Mouse (Mus musculus): Measurements from ENCODE around the gene H2-T22. TPM values are rescaled to one million over a fixed set of nuclear protein-coding genes. Genes with fewer than 3 reads are reported as not detected.
"Not testable (repeated sequence)": the region's sequence is repeated elsewhere in the genome, so short reads cannot be mapped to it uniquely, and the experiment has no call there.

H2-T22 gene
- 7.3 and 12.5 TPM in 2 replicates for polyA plus RNA-seq (2015; fragmentation: Nextera tagmentation; extraction: Ambion mirVana)

DNA sequence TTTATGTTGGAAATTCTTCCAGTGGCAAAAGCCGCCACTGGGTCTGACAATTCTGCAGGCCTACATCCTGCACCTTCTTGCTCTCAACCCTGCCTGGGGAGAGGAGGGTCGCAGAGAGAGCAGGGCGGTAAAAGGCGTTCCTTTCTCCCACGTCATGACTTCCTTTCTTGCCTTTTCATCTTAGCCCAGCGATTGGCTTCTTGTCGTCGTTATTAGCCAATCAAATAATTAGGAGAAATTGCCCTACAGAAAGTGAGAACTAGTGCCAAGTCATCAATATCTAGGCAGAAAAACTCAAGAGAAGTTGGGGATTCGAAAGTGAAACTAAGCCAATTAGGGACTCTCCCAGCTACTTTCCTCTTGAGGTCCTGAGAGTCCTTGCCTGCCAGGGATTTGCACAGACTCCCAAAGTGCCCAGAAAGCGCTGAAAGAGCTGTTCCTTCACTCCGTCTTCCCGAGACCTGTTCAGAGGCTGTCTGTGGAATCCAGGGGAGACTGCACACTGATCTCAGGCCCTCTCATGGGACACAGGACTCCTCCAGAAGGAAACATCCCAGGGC is at the start of gene H2-T22, which contains the start of gene Gm6034:
TSS of gene H2-T22 (minus strand) at position 138 of the 560 bp plus-strand sequence.
TSS of gene Gm6034 (plus strand) at position 352 of the 560 bp plus-strand sequence.
- Histone ChIP-seq H3K4me2 (peak within 1 kb of the TSS; percentile 70), H3K4me3 (replicated peaks) (peak within 1 kb of the TSS; percentile 40), H3K9ac (replicated peaks) (peak within 1 kb of the TSS; percentile 40)
- not testable (repeated sequence) for H3K4me1 ChIP-seq; H3K27me3 ChIP-seq (replicated peaks); H3K9me3 ChIP-seq (replicated peaks); H3K27ac ChIP-seq (replicated peaks); H3K36me3 ChIP-seq
- peak; percentile 96 for ATAC-seq (ENCODE audit: low FRiP score)
- WGBS: 1% methylated on average over 12 of the region's 12 CpGs

DNA sequence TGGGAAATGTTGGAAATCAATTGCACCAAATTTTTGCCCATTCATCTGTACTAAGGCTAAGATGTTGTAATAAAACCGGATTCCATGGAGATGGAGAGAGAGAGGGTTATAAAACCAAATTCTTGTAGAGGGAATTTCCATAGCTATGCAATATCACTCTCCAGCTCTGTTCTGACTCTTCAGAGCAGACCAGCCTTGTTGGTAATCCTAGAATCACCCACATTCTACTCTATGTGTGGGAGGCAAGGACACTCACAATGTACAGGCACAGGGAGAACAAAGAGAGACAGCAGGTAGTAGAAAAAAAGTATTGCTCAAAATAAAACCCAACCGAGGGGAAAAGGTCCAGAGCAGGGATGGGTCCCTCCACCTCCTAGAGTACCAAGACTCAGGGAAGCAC is 49.4 kb upstream of the H2-T22 start:
- not testable (repeated sequence) for H3K4me1 ChIP-seq; H3K4me3 ChIP-seq (replicated peaks); ATAC-seq (ENCODE audit: low FRiP score); H3K9ac ChIP-seq (replicated peaks); H3K4me2 ChIP-seq; H3K9me3 ChIP-seq (replicated peaks); H3K27ac ChIP-seq (replicated peaks); H3K27me3 ChIP-seq (replicated peaks); H3K36me3 ChIP-seq
- no CpG with 5 or more reads among the region's 2 CpGs for WGBS

DNA sequence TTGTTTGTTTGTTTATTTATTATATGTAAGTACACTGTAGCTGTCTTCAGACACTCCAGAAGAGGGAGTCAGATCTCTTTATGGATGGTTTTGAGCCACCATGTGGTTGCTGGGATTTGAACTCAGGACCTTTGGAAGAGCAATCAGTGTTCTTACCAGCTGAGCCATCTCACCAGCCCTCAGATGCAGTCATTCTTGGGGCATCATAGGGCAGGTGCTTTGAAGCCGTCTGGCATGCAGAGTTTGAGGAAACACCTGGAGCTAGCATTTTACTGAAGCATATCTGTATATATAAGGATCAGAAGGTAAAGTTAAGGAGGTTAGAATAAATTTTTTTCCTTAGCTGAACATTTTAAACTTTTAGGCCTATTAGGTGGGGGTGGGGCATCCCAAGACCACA is 43.4 kb upstream of the H2-T22 start:
- WGBS: 78% methylated on average over 1 of the region's 1 CpGs
- H3K4me2 ChIP-seq; ATAC-seq (ENCODE audit: low FRiP score); H3K9me3 ChIP-seq (replicated peaks); H3K27ac ChIP-seq (replicated peaks); H3K9ac ChIP-seq (replicated peaks); H3K36me3 ChIP-seq; H3K4me3 ChIP-seq (replicated peaks): not testable (repeated sequence)
- peaks cover 18% of the 10 kb centered on the region; the same call in 1 of the 2 replicates for H3K27me3 ChIP-seq (replicated peaks)
- H3K4me1 ChIP-seq: peaks cover 12% of the 10 kb centered on the region

DNA sequence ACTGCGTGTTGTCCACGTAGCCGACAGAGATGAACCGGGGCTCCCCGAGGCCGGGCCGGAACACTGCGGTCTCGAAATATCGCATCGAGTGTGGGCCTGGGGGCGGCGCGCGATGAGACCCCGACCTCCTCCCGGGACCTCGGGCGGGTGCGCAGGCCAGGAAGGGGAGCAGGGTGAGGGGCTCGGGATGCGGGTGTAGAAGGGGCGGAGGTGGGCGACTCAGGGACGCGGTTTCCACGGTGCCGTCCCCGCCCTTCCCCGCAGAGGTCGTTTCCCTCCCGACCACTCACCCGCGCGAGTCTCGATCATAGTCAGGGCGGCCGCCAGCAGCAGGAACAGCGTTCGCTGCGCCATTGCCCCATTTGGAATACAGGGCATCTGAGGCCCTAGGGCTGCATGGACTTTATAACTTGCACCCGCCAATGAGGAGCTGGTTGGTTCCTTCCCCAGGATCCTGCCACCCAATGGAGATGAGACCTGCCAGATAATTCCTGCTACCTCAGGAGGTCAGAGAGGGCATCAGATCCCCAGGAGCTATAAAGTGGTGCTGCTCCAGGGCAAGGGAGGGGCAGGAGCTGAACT is 41.4 kb upstream of the H2-T22 start:
- H3K9ac ChIP-seq (replicated peaks): peak overlapping the region; percentile 56
- under 1% methylated on average over 42 of the region's 42 CpGs for WGBS
- H3K4me1 ChIP-seq: peaks cover 12% of the 10 kb centered on the region
- H3K36me3 ChIP-seq: no peaks in the 10 kb centered on the region
- no peak overlapping the region for H3K27ac ChIP-seq (replicated peaks)
- no peaks in the 10 kb centered on the region for H3K9me3 ChIP-seq (replicated peaks)
- peak overlapping the region; percentile 98 for H3K4me2 ChIP-seq
- peaks cover 18% of the 10 kb centered on the region; the same call in 1 of the 2 replicates for H3K27me3 ChIP-seq (replicated peaks)
- ATAC-seq (ENCODE audit: low FRiP score): peak; percentile 74
- peak overlapping the region; percentile 51 for H3K4me3 ChIP-seq (replicated peaks)

DNA sequence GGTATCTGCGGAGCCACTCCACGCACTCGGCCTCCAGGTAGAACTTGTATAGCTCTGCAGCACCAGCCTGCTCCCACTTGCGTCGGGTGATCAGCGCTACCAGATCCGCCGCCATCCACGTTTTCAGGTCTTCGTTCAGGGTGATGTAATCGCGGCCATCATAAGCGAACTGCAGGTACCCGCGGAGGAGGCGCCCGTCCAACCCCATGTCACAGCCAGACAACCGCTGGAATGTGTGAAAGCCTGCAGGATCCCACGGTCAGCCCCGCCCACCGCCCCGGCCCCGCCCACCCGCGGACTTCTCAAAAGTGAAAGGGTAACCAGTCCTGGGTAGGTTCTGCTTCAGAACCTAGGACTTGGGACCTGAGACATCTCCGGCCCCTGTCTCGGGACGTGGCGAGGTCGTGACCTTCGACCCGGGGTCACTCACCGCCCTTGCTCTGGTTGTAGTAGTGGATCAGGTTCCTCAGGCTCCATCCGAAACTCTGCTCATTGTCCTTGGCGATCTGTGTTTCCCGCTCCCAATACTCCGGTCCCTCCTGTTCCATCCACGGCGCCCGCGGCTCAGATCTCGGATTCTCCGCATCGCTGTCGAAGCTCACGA is 40.8 kb upstream of the H2-T22 start:
- ATAC-seq (ENCODE audit: low FRiP score): peak; percentile 80
- WGBS: under 1% methylated on average over 46 of the region's 46 CpGs

DNA sequence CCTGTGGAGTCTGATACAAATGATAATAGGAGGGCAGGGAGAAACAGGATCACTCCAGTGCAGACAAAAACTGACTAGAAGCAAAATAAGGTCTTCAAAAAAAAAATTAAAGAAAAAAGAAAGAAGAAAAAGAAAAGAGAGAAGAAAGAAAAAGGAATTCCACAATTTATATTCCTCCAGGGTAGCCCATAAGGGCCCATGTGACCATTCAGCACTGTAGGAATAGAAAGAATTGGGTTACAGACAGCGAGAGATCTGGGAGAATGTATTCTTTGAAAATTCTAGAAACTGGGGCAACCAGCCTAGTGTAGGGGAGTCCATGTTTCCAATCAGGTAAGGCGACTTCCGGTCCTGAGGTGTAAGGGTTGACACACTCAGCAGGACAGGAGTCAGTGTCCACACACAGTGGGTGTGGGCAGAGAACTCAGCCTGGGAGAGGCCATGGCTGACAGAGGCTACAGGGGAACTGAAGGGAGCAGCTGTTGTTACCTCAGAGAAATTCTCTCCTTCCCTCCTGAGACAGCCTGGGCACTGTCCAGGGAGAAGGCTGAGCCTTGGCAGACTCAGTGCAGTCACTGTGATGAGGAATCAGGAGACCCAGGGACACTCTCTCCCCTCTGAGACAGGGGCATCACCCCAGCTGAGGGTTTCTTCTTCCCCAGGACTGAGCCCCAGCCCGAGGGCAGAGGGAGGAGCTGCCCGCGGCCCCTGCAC is 40.1 kb upstream of the H2-T22 start:
- Histone ChIP-seq H3K27me3 (replicated peaks) (peaks cover 18% of the 10 kb centered on the region; the same call in 1 of the 2 replicates), H3K4me2 (peak overlapping the region; percentile 98), H3K4me3 (replicated peaks) (peak overlapping the region; percentile 51), H3K4me1 (peaks cover 12% of the 10 kb centered on the region), H3K9ac (replicated peaks) (peak overlapping the region; percentile 56; the same call in 1 of the 2 replicates)
- 36% methylated on average over 5 of the region's 6 CpGs for WGBS
- H3K9me3 ChIP-seq (replicated peaks); H3K36me3 ChIP-seq; H3K27ac ChIP-seq (replicated peaks); ATAC-seq (ENCODE audit: low FRiP score): not testable (repeated sequence)

More for the DNA sequence above, 40.8 kb upstream of the H2-T22 start:
- Histone ChIP-seq H3K4me1 (peaks cover 12% of the 10 kb centered on the region), H3K9me3 (replicated peaks) (no peaks in the 10 kb centered on the region), H3K27me3 (replicated peaks) (peaks cover 18% of the 10 kb centered on the region; the same call in 1 of the 2 replicates), H3K36me3 (no peaks in the 10 kb centered on the region), H3K9ac (replicated peaks) (peak overlapping the region; percentile 56), H3K27ac (replicated peaks) (no peak overlapping the region), H3K4me3 (replicated peaks) (peak overlapping the region; percentile 51), H3K4me2 (peak overlapping the region; percentile 98)

DNA sequence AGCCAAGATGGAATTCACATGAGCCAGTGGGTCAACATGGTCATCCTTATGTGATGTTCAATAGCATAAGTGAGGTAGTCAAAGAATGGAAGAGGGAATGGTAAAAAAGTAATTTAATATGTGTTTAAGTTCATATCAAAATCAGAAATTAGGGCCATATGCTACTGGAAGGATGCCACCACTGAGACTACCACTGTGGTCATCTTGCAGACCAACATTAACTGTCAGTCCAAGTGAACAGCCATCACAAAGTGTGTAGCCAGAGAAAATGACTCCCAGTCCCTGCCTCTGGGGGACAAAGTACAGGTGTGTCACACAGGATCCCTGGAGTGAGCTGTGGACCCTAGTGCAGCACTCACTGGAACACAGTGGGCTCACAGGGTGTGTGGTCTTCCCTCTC is 39.4 kb upstream of the H2-T22 start:
- not testable (repeated sequence) for H3K4me3 ChIP-seq (replicated peaks); H3K9me3 ChIP-seq (replicated peaks); H3K27ac ChIP-seq (replicated peaks); H3K36me3 ChIP-seq; H3K4me2 ChIP-seq; H3K9ac ChIP-seq (replicated peaks); ATAC-seq (ENCODE audit: low FRiP score)
- Histone ChIP-seq H3K4me1 (peaks cover 12% of the 10 kb centered on the region), H3K27me3 (replicated peaks) (peaks cover 18% of the 10 kb centered on the region; the same call in 1 of the 2 replicates)

DNA sequence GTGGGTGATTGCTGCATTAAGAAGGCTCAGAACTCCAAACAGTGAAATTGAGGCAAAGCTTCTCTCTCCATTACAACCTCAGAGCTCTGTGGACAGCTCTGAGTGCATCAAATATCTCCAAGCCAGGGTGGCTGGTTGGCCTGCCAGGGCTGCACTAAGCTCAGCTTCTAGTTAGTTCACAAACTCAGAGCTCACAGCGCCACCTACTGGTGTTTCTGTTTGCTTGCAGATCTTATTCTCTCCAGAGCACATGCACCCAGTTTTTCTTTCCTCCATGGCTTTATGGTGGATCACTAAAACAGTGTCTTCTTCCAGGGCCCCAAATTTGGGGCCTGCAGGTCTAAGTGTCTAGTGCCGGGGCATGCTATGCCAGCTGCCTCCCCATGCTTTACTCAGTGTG is 18.3 kb upstream of the H2-T22 start:
- no peaks in the 10 kb centered on the region for H3K9me3 ChIP-seq (replicated peaks)
- no peak overlapping the region for H3K27ac ChIP-seq (replicated peaks)
- no peak for ATAC-seq (ENCODE audit: low FRiP score)
- no peaks in the 10 kb centered on the region for H3K4me1 ChIP-seq
- no peak overlapping the region for H3K4me2 ChIP-seq
- no peak overlapping the region for H3K9ac ChIP-seq (replicated peaks)
- H3K4me3 ChIP-seq (replicated peaks): no peak overlapping the region
- no peaks in the 10 kb centered on the region for H3K36me3 ChIP-seq
- H3K27me3 ChIP-seq (replicated peaks): no peaks in the 10 kb centered on the region
- WGBS: 31% methylated on average over 2 of the region's 2 CpGs

DNA sequence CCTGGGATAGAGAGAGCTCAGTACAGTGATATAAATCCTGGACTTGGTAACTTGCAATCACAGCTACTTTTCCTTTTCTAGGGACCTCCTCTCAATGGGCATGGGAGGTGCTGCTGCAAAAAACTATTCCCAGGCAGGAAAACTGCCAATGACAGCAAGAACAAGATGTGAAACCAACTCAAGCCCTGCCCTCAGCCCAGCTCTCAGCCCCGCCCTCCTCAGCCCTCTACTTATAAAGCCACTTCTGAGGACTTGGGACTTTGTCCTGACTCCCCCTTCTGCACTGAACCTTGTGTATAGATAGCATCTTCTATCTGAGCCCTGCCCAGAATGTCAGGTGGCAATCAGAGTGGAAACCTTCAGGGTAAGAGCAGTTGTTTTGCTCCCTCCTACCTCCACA is 15.8 kb upstream of the H2-T22 start, which contains the start of gene Gm11127:
TSS of gene Gm11127 (minus strand) at position 10 of the 400 bp plus-strand sequence.
- H3K4me3 ChIP-seq (replicated peaks); H3K36me3 ChIP-seq; H3K9me3 ChIP-seq (replicated peaks); H3K4me1 ChIP-seq; H3K4me2 ChIP-seq; H3K9ac ChIP-seq (replicated peaks); H3K27me3 ChIP-seq (replicated peaks); ATAC-seq (ENCODE audit: low FRiP score); H3K27ac ChIP-seq (replicated peaks): not testable (repeated sequence)
- 76% methylated on average over 1 of the region's 1 CpGs for WGBS

DNA sequence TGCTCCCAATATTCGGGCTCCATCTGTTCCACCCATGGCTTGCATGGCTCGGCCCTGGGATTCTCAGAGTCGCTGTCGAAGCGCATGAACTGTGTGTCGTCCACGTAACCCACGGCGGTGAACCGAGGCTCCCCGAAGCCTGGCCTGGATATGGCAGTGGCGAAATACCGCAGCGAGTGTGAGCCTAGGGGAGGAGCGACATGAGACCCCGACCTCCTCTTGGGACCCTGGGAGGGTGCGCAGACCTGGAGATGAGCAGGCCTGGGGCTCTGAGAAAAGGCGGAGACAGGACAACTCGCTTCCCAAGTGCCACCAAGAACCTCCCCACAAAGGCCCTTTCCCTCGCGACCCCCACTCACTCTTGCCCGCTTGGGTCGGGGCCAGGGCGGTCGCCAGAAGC is 15.4 kb upstream of the H2-T22 start:
- not testable (repeated sequence) for H3K36me3 ChIP-seq; H3K9me3 ChIP-seq (replicated peaks); ATAC-seq (ENCODE audit: low FRiP score); H3K4me2 ChIP-seq; H3K9ac ChIP-seq (replicated peaks); H3K27ac ChIP-seq (replicated peaks); H3K4me3 ChIP-seq (replicated peaks); H3K27me3 ChIP-seq (replicated peaks); H3K4me1 ChIP-seq
- WGBS: 89% methylated on average over 20 of the region's 25 CpGs

DNA sequence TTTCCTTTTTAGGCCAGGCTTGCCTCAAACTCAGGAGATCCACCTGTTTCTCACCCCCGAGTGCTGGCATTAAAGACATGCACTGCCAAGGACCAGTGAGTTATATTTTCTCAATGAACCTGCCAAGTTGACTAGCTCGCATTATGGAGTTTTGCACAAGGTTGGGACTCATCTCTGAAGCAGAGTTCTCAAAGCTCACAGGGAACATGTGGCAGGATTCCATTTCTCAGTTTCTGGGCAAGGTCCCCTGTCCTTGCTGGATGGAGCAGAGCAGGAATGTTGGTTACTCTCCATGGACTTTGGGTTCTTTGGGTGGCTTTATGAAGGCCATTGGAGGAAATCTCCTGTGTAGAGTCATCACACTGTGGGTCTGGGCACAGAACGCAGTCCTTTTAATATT is 739 bp upstream of the H2-T22 start:
- Histone ChIP-seq H3K4me2 (peak overlapping the region; percentile 70), H3K27me3 (replicated peaks) (no peaks in the 10 kb centered on the region), H3K4me3 (replicated peaks) (peak overlapping the region; percentile 40; the same call in 1 of the 2 replicates), H3K36me3 (no peaks in the 10 kb centered on the region), H3K9me3 (replicated peaks) (no peaks in the 10 kb centered on the region), H3K4me1 (peaks cover 6% of the 10 kb centered on the region), H3K27ac (replicated peaks) (no peak overlapping the region), H3K9ac (replicated peaks) (no peak overlapping the region)
- 86% methylated on average over 3 of the region's 3 CpGs for WGBS
- ATAC-seq (ENCODE audit: low FRiP score): no peak
